Mouse (Mus musculus) hematopoietic stem cell, adult 5-6 weeks (primary cell): ENCODE results near the gene Cdiptos. TPM values are rescaled to one million over a fixed set of nuclear protein-coding genes. Genes with fewer than 3 reads are reported as not detected.
A peak's percentile ranks its signal among the peaks of the same experiment; 100 is the strongest.

ENCODE experiments used
- ATAC-seq, 2 experiments: fragments of 125-278 bp in 1 of 2; replicated peaks in 1 of 2; 2 replicates each; pipeline ENCODE4 v1.8.0; 2016 to 2017; ENCODE audit warnings: inconsistent platforms in 2 of 2, mild to moderate bottlenecking in 2 of 2, moderate number of reproducible peaks in 2 of 2, low read depth in 1 of 2, moderate TSS enrichment in 1 of 2; ENCODE audit not compliant: low FRiP score in 2 of 2, poor library complexity in 2 of 2, severe bottlenecking in 2 of 2, insufficient read depth in 1 of 2, low TSS enrichment in 1 of 2
- total RNA-seq: library from RNA; stranded (forward); fragments of 172-1452, 232-1000 nt; gene quantifications from 2 replicates; pipeline ENCODE4 v1.2.3, GENCODE M21; 2017

The Cdiptos gene
- total RNA-seq, 1 experiment from 2014 or later, result 1.6 TPM

GRCm38 (mm10) chr7:127016486-127016938 lies 40.6 kb upstream of the Cdiptos start:
- ATAC-seq, result peak; percentile 34 to 47

- ATAC-seq, result no peak
Measured at GRCm38 (mm10) chr7:127016481-127016485, 40.4 kb upstream of the Cdiptos start, which contains the start of gene Pagr1b. Gene Pagr1b (minus strand): TSS chr7:127016484.

GRCm38 (mm10) chr7:127016081-127016480 lies 40.2 kb upstream of the Cdiptos start:
- ATAC-seq, result no peak

GRCm38 (mm10) chr7:127014993-127015392 lies 39.1 kb upstream of the Cdiptos start:
- ATAC-seq, result no peak

GRCm38 (mm10) chr7:127014320-127014719 lies 38.4 kb upstream of the Cdiptos start, which contains the start of gene Mvp:
Gene Mvp (minus strand): TSS chr7:127014621.
- peak in 1 of 2 experiments; percentile 49; a peak in 2 of 4 replicates for ATAC-seq

- no peak for ATAC-seq
Measured at GRCm38 (mm10) chr7:127013385-127013784, 37.5 kb upstream of the Cdiptos start.

GRCm38 (mm10) chr7:127012845-127013244 lies 36.9 kb upstream of the Cdiptos start:
- no peak for ATAC-seq

GRCm38 (mm10) chr7:127012374-127012773 lies 36.5 kb upstream of the Cdiptos start:
- ATAC-seq, result no peak

- ATAC-seq, result no peak
Measured at GRCm38 (mm10) chr7:127011717-127012116, 35.8 kb upstream of the Cdiptos start.

- no peak for ATAC-seq
Measured at GRCm38 (mm10) chr7:127011051-127011450, 35.2 kb upstream of the Cdiptos start.

GRCm38 (mm10) chr7:127009307-127010085 lies 33.6 kb upstream of the Cdiptos start:
- no peak for ATAC-seq

GRCm38 (mm10) chr7:127008239-127009019 lies 32.5 kb upstream of the Cdiptos start:
- ATAC-seq, result peak; percentile 92 to 96

- no peak for ATAC-seq
Measured at GRCm38 (mm10) chr7:127007313-127008024, 31.6 kb upstream of the Cdiptos start.

GRCm38 (mm10) chr7:127004122-127004875 lies 28.4 kb upstream of the Cdiptos start:
- ATAC-seq, result no peak

- ATAC-seq, result no peak
Measured at GRCm38 (mm10) chr7:127003620-127004019, 27.7 kb upstream of the Cdiptos start.

- ATAC-seq, result no peak
Measured at GRCm38 (mm10) chr7:126999568-126999967, 23.7 kb upstream of the Cdiptos start.

GRCm38 (mm10) chr7:126996449-126996848 lies 20.6 kb upstream of the Cdiptos start:
- ATAC-seq, result no peak

GRCm38 (mm10) chr7:126988816-126989215 lies 12.9 kb upstream of the Cdiptos start:
- ATAC-seq, result no peak
